Mouse (Mus musculus) spleen, postnatal 36 days (tissue): ENCODE data around the gene Olfr1326-ps1.

Source experiments
- DNase-seq, 2 experiments: peaks; one replicate each; pipeline ENCODE4 v3.0.0; 2022; ENCODE audit warnings: low spot score in 2 of 2, mixed read lengths in 1 of 2

Gene Olfr1326-ps1

DNA sequence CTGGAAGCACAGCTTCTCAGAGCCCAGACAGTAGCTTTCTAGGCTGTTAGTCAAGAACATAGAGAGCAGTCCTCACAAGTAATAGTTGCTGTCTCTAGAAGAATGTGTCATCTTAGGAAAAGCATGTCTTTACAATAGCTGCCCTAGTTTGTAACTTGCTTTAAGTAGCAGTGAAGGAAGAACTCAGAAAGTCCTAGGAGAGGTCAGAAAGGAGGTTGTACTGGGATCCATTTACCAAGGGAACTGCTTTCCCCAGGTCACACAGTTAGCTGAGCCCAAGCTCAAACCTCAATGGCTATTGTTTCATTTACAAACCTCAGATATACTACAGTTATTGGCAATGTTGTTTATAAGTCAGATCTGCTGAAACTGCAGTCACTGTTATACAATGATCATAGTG lies at the start of gene Olfr1326-ps1:
TSS of gene Olfr1326-ps1 (minus strand) at position 101 of the 400 bp plus-strand sequence.
- DNase-seq: no peak

DNA sequence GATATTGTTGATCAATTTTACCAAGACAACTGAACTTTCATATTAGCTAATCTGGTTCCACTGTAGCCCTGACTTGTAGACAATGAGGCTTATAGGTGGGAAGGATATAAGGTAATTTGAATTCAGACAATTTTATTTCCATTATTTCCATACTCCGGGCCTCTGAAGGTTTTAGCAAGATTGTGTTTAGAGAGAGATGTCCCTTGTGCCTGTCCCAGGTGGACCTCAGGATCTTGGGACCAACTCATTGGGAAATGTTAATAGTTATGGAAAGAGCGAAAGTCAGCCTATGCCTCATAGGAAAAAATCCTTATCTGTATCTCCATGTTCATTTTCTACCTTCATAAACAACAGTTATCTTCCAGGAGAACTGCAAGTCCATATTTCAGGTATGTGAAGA lies 17.7 kb upstream of the Olfr1326-ps1 start, which contains the start of gene Olfr1325:
TSS of gene Olfr1325 (plus strand) at position 301 of the 400 bp plus-strand sequence.
- DNase-seq: no peak
